Mouse (Mus musculus) spleen, adult 2 months (tissue): ENCODE measurements around the gene Galk1.

ENCODE experiments used
- CTCF ChIP-seq: fragments of 200-500 bp; IDR thresholded peaks from 2 replicates; pipeline ENCODE4 v1.5.1; 2011; ENCODE audit warnings: mild to moderate bottlenecking, inconsistent platforms; ENCODE audit not compliant: insufficient read depth, insufficient read length, insufficient replicate concordance; ENCODE audit errors: extremely low read depth
- POLR2A ChIP-seq: fragments of 200-500 bp; IDR thresholded peaks from 2 replicates; pipeline ENCODE4 v1.6.1; 2011; ENCODE audit warnings: low read depth, low read length, inconsistent platforms

DNA sequence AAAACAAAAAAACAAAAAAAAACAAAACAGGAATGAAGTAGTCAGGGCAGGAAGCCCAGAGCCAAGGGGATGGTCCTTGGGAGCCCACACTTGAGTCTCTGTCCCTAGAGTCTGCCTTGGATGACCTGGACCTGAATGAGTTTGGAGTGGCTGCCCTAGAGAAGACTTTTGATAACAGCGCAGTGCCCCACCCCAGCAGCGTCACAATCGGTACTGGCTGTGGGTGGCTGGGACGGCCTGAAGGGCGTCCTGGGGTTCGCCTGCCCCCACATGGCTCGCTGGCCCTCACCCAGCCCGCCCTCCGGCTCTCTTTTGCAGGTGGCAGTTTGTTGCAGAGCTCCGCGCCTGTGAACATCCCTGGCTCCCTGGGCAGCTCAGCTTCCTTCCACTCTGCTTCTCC is 43.4 kb upstream of the Galk1 start:
- TF ChIP-seq CTCF (no peak), POLR2A (no peak)
